Mouse (Mus musculus): Measurements from ENCODE around the gene Dlx1.

DNA sequence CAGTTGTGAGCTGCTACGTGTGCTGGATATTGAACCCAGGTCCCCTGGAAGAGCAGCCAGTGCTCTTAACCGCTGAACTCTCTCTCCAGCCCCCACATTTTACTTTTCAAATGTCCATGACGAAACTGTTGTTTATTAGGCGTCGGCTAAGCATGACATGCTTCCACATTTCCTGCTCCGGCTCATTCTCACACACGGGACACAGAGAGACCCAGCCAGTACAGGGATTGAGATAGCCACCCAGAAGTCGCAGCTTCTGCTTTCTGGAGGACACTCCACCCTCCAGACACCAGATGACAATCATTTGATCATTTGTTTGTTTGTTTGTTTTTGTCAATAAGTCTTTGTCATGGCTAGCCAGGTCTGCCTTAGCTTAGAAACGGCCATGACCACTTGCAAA, 23.1 kb upstream of the Dlx1 start:
- TF ChIP-seq POLR2A (IDR thresholded peaks at IDR 0.05; ENCODE audit: borderline replicate concordance, insufficient read depth, low read length) (no peak), CTCF (IDR thresholded peaks at IDR 0.05; ENCODE audit: borderline replicate concordance, insufficient read depth, low read depth, low read length) (no peak)
